Mouse (Mus musculus) thymus, postnatal 0 days (tissue): ENCODE data around the gene Tbc1d8. TPM values are rescaled to one million over a fixed set of nuclear protein-coding genes. Genes with fewer than 3 reads are reported as not detected.

Experiments
- polyA plus RNA-seq: library from polyadenylated mRNA; unstranded; fragments of >200 nt; fragmentation: Nextera tagmentation; extraction: Ambion mirVana; gene quantifications from 2 replicates; pipeline ENCODE4 v1.2.1, GENCODE M21; 2015

Tbc1d8 gene
- polyA plus RNA-seq, 1 experiment from 2014 or later, result 7.4 TPM

Other genes starting within 250 kb of the Tbc1d8 start
- 740 and 743 TPM in 2 replicates for gene Rpl31, start 110.9 kb downstream of the Tbc1d8 start, polyA plus RNA-seq
- 24.3 and 24.6 TPM in 2 replicates for gene Cnot11, start 56.2 kb upstream of the Tbc1d8 start, polyA plus RNA-seq
- gene Rnf149, start 98.7 kb upstream of the Tbc1d8 start, polyA plus RNA-seq, result 10.6 and 18.3 TPM in 2 replicates
- 0.21 and 0.34 TPM in 2 replicates for gene Creg2, start 172.7 kb upstream of the Tbc1d8 start, polyA plus RNA-seq
- gene Rfx8, start 242.2 kb upstream of the Tbc1d8 start, polyA plus RNA-seq, result 0.12 and 0.31 TPM in 2 replicates